Mouse (Mus musculus): ENCODE data around the gene Parvb. TPM values are rescaled to one million over a fixed set of nuclear protein-coding genes. Genes with fewer than 3 reads are reported as not detected.

Parvb gene
- polyA plus RNA-seq, 1 experiment from 2014 or later, result 21.1 TPM

Other genes starting within 250 kb of the Parvb start
- 0.08 TPM in 1 of 2 replicates, not detected in the other for gene Efcab6, start 166.7 kb upstream of the Parvb start, polyA plus RNA-seq (2014; fragmentation: Nextera tagmentation; extraction: Ambion mirVana)
- 0.49 and 0.87 TPM in 2 replicates for gene Sult4a1, start 126.3 kb upstream of the Parvb start, polyA plus RNA-seq (2014; fragmentation: Nextera tagmentation; extraction: Ambion mirVana)
- not detected in 2 replicates for gene Pnpla5, start 108.9 kb upstream of the Parvb start, polyA plus RNA-seq (2014; fragmentation: Nextera tagmentation; extraction: Ambion mirVana)
- gene Pnpla3, start 64.2 kb upstream of the Parvb start, polyA plus RNA-seq (2014; fragmentation: Nextera tagmentation; extraction: Ambion mirVana), result 0.34 and 0.97 TPM in 2 replicates
- gene Samm50, start 39.8 kb upstream of the Parvb start, polyA plus RNA-seq (2014; fragmentation: Nextera tagmentation; extraction: Ambion mirVana), result 75.9 and 95.7 TPM in 2 replicates
- 0.59 and 0.60 TPM in 2 replicates for gene Parvg, start 92.0 kb downstream of the Parvb start, polyA plus RNA-seq (2014; fragmentation: Nextera tagmentation; extraction: Ambion mirVana)
- 0.34 and 0.66 TPM in 2 replicates for gene Shisal1, start 215.1 kb downstream of the Parvb start, polyA plus RNA-seq (2014; fragmentation: Nextera tagmentation; extraction: Ambion mirVana)

Measured in heart, embryonic 11.5 days (tissue).